Mouse (Mus musculus) hindbrain, embryonic 10.5 days (tissue): Measurements from ENCODE around the gene Sp110. TPM values are rescaled to one million over a fixed set of nuclear protein-coding genes. Genes with fewer than 3 reads are reported as not detected.
"Not testable (repeated sequence)": the region's sequence is repeated elsewhere in the genome, so short reads cannot be mapped to it uniquely, and the experiment has no call there.

Experiments
- DNase-seq: peaks from one replicate; pipeline ENCODE4 v3.0.0-alpha.2; 2017; ENCODE audit warnings: low spot score
- H3K27ac ChIP-seq: fragments of 300-500 bp; sonication (generic); 2 replicates; pipeline ENCODE4 v1.5.1; 2016; ENCODE audit warnings: mild to moderate bottlenecking, moderate library complexity
- H3K27me3 ChIP-seq: fragments of 300-500 bp; sonication (generic); 2 replicates; pipeline ENCODE4 v1.6.1; 2016; ENCODE audit warnings: mild to moderate bottlenecking; ENCODE audit not compliant: poor library complexity, insufficient read depth, severe bottlenecking
- H3K36me3 ChIP-seq: fragments of 300-500 bp; sonication (generic); 2 replicates; pipeline ENCODE4 v1.6.1; 2016; ENCODE audit warnings: mild to moderate bottlenecking, moderate library complexity
- H3K4me1 ChIP-seq: fragments of 300-500 bp; sonication (generic); replicated peaks from 2 replicates; pipeline ENCODE4 v1.6.1; 2016; ENCODE audit warnings: mild to moderate bottlenecking
- H3K4me3 ChIP-seq: fragments of 300-500 bp; sonication (generic); 2 replicates; pipeline ENCODE4 v1.5.1; 2016; ENCODE audit warnings: mild to moderate bottlenecking, moderate library complexity
- H3K9me3 ChIP-seq: fragments of 300-500 bp; sonication (generic); 2 replicates; pipeline ENCODE4 v1.6.1; 2016; ENCODE audit warnings: mild to moderate bottlenecking, moderate library complexity
- whole genome bisulfite sequencing: fragments of 180-500 bp; shearing (Covaris S2); methylation state at CpG from one replicate; pipeline ENCODE4 v1.1.7; 2016; 5-methylcytosine and 5-hydroxymethylcytosine counted together
- polyA plus RNA-seq: library from polyadenylated mRNA; unstranded; fragments of >200 nt; fragmentation: Nextera tagmentation; extraction: Ambion mirVana; gene quantifications from 2 replicates; pipeline ENCODE4 v1.2.1, GENCODE M21; 2016

The Sp110 gene
- polyA plus RNA-seq, 1 experiment from 2014 or later = 1.1 TPM

GRCm38 (mm10) chr1:85581518-85581917 is 17.1 kb downstream of the Sp110 start:
- not testable (repeated sequence) for H3K27me3 ChIP-seq, H3K4me3 ChIP-seq, H3K4me1 ChIP-seq, H3K27ac ChIP-seq, H3K36me3 ChIP-seq, H3K9me3 ChIP-seq, DNase-seq
- WGBS = 28% methylated on average over 5 of the region's 5 CpGs

GRCm38 (mm10) chr1:85580578-85580977 is 18.0 kb downstream of the Sp110 start:
- not testable (repeated sequence) for H3K4me1 ChIP-seq
- WGBS = 72% methylated on average over 3 of the region's 3 CpGs

GRCm38 (mm10) chr1:85580148-85580534 is 18.5 kb downstream of the Sp110 start:
- not testable (repeated sequence) for H3K9me3 ChIP-seq, H3K27ac ChIP-seq, H3K27me3 ChIP-seq, H3K36me3 ChIP-seq, DNase-seq, H3K4me3 ChIP-seq, H3K4me1 ChIP-seq
- 78% methylated on average over 3 of the region's 4 CpGs for WGBS

More at GRCm38 (mm10) chr1:85580578-85580977, 18.0 kb downstream of the Sp110 start:
- not testable (repeated sequence) for H3K27me3 ChIP-seq, H3K9me3 ChIP-seq, H3K4me3 ChIP-seq, DNase-seq, H3K27ac ChIP-seq, H3K36me3 ChIP-seq

GRCm38 (mm10) chr1:85579199-85580147 is 19.1 kb downstream of the Sp110 start:
- not testable (repeated sequence) for H3K4me3 ChIP-seq, H3K27me3 ChIP-seq, H3K9me3 ChIP-seq, H3K4me1 ChIP-seq, H3K36me3 ChIP-seq, H3K27ac ChIP-seq, DNase-seq
- 73% methylated on average over 6 of the region's 7 CpGs for WGBS

- H3K36me3 ChIP-seq, H3K9me3 ChIP-seq, H3K4me3 ChIP-seq, H3K27me3 ChIP-seq, H3K4me1 ChIP-seq, H3K27ac ChIP-seq, DNase-seq: not testable (repeated sequence)
- WGBS = 69% methylated on average over 3 of the region's 3 CpGs
Measured at GRCm38 (mm10) chr1:85578372-85579010, 20.1 kb downstream of the Sp110 start.

- H3K4me3 ChIP-seq, H3K36me3 ChIP-seq, H3K27ac ChIP-seq, H3K4me1 ChIP-seq, H3K27me3 ChIP-seq, DNase-seq, H3K9me3 ChIP-seq: not testable (repeated sequence)
- 87% methylated on average over 2 of the region's 3 CpGs for WGBS
Measured at GRCm38 (mm10) chr1:85575376-85575775, 23.2 kb downstream of the Sp110 start, which contains the start of gene G530012D18Rik. TSS of gene G530012D18Rik (plus strand) at chr1:85575676.

- WGBS = 75% methylated on average over 4 of the region's 4 CpGs
- not testable (repeated sequence) for H3K4me3 ChIP-seq, H3K27ac ChIP-seq, DNase-seq, H3K9me3 ChIP-seq, H3K4me1 ChIP-seq, H3K27me3 ChIP-seq, H3K36me3 ChIP-seq
Measured at GRCm38 (mm10) chr1:85573554-85573953, 25.1 kb downstream of the Sp110 start.

- DNase-seq, H3K27ac ChIP-seq, H3K9me3 ChIP-seq, H3K4me1 ChIP-seq, H3K36me3 ChIP-seq, H3K27me3 ChIP-seq, H3K4me3 ChIP-seq: not testable (repeated sequence)
- WGBS = 88% methylated on average over 4 of the region's 4 CpGs
Measured at GRCm38 (mm10) chr1:85555261-85555660, 43.4 kb downstream of the Sp110 start.

GRCm38 (mm10) chr1:85546442-85546841 is 52.2 kb downstream of the Sp110 start:
- H3K9me3 ChIP-seq, H3K4me3 ChIP-seq, H3K27me3 ChIP-seq, H3K36me3 ChIP-seq, H3K27ac ChIP-seq, DNase-seq, H3K4me1 ChIP-seq: not testable (repeated sequence)

- H3K9me3 ChIP-seq, H3K36me3 ChIP-seq, H3K27ac ChIP-seq, H3K27me3 ChIP-seq, H3K4me1 ChIP-seq, H3K4me3 ChIP-seq, DNase-seq: not testable (repeated sequence)
- 85% methylated on average over 4 of the region's 4 CpGs for WGBS
Measured at GRCm38 (mm10) chr1:85543818-85544217, 54.8 kb downstream of the Sp110 start.

- H3K27ac ChIP-seq, DNase-seq, H3K4me1 ChIP-seq, H3K9me3 ChIP-seq, H3K27me3 ChIP-seq, H3K4me3 ChIP-seq, H3K36me3 ChIP-seq: not testable (repeated sequence)
- WGBS = 81% methylated on average over 14 of the region's 15 CpGs
Measured at GRCm38 (mm10) chr1:85528451-85529110, 70.0 kb downstream of the Sp110 start.
